Mouse (Mus musculus) testis, adult 2 months (tissue): Measurements from ENCODE around the gene Erich2.

Experiments
- CTCF ChIP-seq: fragments of 200-500 bp; IDR thresholded peaks from 2 replicates; pipeline ENCODE4 v1.5.1; 2012; ENCODE audit warnings: low read depth, mild to moderate bottlenecking, inconsistent platforms, low read length, moderate library complexity; ENCODE audit not compliant: control insufficient read depth, insufficient read depth, insufficient replicate concordance
- POLR2A ChIP-seq: fragments of 200-500 bp; IDR thresholded peaks from 2 replicates; pipeline ENCODE4 v1.6.1; 2012; ENCODE audit warnings: low read depth, mild to moderate bottlenecking, inconsistent platforms, low read length, moderate library complexity; ENCODE audit not compliant: control insufficient read depth

DNA sequence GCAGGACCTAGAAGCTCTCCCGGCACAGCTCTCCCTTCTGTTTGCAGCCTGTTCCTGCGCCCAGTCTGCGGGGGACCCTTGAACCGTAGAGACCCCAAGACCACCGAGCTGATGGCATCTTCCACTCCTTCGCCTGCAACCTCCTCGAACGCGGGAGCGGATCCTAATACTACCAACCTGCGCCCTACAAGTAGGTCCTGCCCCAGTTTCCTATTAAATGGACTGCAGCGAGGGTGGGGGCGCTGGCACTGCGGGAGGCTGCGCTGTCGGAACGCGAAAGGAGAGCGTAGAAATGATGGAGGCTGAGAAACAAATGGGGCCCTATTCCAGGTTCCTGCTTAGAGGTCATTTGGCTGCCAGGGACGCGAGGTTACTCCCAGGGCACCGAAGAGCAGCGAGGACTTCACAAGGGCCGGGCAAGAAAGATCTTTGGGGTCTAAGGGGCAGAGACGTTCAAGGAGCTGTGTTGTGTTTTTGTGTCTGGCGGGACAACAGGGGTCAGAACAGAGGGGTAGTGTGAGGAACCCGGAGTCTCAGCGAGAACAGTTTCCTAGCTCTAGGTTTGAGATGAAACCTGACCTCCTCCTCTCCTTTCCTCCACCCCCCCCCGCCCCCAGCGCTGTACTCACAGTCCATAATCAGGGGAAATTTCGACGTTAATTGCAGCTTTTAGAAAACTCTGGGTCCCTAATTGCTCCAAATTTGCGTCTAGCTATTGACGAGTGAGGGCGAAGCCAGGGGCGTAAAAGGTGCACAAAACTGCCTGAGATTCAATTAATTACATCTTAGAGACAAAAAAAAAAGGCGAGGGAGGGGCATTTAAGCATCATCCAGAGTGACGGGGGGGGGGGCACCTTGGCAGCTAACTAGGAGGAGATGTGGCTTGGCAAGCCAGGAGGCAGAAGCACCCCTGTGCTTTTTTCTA is 55.4 kb downstream of the Erich2 start:
- TF ChIP-seq POLR2A: no peak
- no peak for TF ChIP-seq CTCF
